Mouse (Mus musculus) right cerebral cortex, postnatal 10 days (tissue): ENCODE data around the gene Setx.

Experiments
- DNase-seq, 2 experiments: peaks; one replicate each; pipeline ENCODE4 v3.0.0; 2021; ENCODE audit warnings: low spot score in 2 of 2

The Setx gene

GRCm38 (mm10) chr2:29135161-29135560 is 11.2 kb downstream of the Setx start:
- no peak for DNase-seq

DNA sequence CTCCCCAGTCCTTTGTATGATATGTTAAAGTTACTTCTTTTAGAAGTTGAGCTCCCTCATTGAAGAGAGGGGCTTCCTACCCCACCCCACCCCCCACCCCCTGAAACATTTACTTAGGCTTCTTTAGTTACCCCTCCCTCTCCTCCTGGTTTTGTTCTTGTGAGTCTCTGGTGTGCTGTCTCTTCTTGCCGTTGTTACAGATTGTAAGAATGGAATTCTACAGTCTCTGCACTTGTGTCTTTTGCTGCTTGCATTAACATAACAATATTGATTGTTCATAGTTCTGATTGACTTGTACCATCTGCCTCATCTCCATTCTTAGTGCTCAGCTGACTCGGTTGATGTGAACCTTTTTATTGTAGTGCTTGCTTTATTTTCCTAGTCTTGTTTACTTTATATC is 28.0 kb downstream of the Setx start:
- no peak for DNase-seq

- DNase-seq: no peak
Measured at GRCm38 (mm10) chr2:29168067-29168466, 44.1 kb downstream of the Setx start.

DNA sequence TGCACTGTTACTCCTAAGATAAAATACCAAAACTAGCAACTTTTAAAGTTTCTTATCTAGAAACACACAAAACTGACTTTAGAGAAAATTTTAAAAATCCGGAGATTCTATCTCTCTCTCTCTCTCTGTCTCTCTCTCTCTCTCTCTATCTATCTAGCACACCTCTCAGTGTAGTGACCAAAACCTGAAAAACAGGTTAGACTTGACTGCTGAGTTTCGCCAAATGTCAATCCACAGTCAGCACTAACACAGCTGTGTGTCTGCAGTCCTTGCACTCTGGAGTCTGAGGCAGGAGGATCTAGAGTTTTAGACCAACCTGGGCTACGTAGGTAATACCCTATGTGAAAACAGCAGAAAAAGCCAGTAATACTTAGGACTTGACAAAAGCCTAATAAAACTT is 50.9 kb downstream of the Setx start:
- no peak for DNase-seq

DNA sequence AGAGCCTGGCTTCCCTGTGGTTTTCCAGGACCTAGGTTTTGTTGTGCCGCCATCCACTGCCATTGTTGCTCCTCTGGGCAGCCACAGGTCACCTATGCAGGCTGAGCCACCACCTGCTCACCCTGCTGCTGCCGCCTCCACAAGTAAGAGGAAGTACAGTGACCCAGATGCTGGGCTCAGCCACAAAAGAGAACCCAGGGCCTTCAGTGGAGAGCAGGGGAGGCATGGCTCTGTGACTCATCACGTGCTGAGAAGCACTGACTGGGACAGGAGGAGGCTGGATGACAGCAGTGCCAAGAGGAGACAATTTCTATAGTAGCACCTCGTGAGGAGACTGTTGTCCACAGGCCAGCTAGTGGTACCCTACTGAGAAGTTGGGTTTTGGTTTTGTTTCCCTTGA is 55.8 kb downstream of the Setx start:
- DNase-seq: no peak

GRCm38 (mm10) chr2:29181111-29181510 is 57.1 kb downstream of the Setx start:
- no peak for DNase-seq

- DNase-seq: no peak
Measured at GRCm38 (mm10) chr2:29183266-29183924, 59.4 kb downstream of the Setx start.

DNA sequence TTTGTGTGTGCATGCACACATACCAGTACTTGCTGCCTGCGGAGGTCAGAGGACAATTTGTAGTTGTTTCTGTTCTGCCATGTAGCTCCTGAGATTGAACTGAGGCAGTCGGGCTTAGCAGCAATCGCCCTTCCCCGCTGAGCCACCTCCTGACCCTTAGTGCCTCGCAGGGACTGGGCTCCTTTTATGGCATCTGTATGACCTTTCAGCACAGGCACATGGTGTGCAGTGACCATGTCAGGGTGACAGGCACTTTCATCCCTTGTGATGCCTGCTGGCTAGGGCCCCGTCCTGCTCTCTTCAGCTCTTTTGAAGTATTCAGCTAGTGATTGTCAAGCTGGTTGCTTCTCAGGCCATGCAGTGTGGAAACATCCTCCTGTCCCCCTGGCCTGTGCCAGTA is 62.2 kb downstream of the Setx start:
- DNase-seq: no peak

- peak in 1 of 2 experiments; percentile 25 for DNase-seq
Measured at GRCm38 (mm10) chr2:29190392-29190791, 66.4 kb downstream of the Setx start.

- no peak for DNase-seq
Measured at GRCm38 (mm10) chr2:29191216-29192215, 67.5 kb downstream of the Setx start.

DNA sequence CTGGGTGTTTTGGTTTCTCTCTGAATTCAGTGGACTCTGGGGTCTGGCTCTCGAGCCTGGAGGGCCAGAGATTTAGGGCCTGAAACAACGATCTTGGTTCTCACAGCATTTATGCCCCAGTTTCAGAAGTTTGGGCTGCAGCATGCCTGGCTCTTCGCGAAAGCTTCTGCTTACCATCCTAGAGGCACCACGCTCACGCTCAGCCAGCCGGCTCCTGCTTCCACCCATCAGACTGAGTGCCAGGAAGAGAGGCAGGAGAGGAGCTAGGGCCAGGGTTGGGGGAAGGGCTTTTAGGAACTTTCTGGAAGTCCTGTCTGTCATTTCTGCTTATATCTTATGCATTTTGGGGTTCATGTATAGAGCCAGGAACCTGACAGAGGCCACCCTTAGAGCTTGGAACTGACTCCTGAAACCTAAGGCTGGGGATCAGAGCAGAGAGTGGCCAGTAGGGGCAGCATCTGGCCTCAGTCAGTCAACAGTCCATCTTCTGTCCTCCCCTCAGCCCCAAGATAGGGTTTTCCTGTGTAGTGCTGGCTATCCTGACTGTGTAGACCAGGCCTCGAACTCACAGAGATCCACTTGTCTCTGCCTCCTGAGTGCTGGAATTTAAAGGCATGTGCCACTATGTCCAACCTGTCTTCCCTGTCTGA is 68.8 kb downstream of the Setx start:
- DNase-seq: peak; percentile 34 to 42

DNA sequence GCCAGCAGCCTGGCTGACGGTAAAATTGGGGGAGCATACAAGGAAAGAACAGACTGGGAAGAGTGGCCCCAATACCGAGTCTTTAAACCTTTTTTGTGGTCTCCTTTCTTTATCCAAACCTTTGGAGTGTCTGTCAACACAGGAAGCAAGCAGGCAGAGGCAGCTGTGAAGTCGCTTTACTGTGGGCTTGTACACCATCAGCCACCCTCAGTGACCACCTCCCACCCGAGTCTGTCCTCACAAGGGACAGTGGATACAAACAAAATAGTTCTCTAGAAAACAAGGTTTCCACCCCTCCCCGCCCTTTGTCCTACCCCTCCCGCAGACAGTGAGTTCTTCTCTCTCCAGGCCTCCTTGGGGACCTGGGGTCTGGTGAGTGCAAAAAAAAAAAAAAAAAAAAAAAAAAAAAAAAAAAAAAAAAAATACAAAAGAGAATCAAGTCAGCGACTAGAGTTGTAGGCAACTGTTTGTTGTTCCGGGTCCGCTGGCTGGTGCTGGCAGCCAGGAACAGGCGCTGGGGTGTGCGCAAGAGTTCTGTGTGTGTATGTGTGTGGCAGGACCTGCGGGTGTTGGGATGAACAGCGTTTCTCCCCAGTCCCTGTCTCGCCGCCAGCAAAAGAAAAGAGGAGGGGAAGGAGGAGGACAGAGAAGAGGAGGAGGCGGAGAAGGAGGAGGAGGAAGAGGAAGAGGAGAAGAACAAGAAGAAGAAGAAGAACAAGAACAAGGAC is 70.0 kb downstream of the Setx start:
- DNase-seq: peak; percentile 27 to 29

DNA sequence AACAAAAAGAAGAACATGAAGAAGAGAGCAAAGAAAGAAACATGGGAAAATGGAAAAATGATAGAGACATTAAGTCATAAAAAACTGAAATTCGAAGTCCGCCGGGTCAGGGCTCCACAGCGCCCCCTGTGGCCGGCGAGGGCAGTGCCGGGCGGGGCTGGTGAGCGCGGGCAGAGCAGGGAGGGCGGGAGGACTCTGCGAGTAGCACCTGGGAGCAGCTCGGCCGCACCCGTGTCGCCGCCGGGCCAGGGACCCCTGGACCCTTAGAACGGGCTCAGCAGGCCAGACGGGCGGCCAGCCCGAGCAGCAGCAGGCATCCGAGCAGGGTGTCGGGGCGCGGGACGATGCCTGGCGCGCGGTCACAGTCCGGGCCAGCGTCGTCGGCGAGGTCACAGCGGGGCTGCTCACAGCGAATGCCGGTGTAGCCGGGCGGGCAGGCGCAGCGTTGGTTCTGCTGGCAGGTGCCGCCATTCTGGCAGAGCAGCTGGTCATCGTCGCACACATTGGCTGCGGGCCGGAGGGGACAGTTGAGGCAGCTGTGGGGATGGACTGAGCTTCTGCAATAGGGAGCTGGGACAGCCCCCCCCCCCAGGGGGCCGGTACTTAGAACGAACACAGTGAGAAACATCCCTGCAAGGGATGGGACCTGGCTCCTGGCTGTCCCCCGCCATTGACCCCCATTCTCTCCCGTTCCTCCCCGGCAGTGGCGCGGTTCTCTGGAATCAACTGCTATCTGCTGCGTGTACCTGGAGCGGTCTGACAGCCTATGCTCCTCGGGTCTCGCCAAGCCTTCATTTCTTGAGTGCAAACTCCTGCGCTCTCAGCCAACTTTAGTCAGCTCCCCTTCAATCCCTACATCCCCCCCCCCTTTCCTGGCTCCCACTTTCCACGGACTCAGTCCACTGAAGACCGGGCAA is 70.8 kb downstream of the Setx start:
- DNase-seq: peak; percentile 48 to 68

DNA sequence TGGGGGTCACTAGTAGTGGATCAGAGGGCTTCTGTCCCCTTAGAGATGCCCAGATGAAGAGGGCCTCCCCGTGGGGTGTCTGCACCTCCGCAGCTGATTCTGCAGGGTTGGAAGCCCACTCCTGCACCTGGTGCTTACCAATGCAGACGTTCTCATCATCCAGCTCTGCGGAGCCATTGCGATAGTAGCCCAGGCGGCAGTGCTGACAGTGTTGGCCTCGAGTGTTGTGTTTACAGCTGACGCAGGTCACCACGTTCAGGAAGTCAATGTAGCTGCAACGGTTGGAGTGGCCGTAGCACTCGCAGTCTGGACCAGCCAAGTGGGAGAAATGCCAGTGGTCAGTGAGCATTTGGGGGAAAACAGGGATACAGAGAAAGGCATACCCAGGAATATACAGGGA is 72.9 kb downstream of the Setx start:
- peak in 1 of 2 experiments; percentile 23 for DNase-seq

DNA sequence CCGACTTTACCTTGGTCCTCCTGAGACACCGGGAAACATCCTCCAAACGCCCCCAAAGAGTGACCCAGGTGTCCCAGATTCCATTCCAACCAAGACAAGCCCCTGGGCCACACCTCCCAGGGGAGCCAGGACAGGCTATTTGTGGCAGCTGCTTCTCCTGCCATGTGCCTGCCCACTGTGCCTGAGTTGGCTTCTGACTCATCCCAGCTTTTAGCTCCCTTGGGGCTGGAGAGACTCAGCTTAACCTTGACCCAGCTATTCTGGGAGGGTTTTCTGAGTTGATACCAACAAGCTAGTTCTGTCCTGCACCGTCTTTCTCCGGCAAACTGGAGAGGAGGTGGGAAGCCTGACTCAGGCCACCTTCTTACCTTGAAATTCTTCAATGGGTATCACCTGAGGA is 74.5 kb downstream of the Setx start:
- no peak for DNase-seq

- peak; percentile 41 to 61 for DNase-seq
Measured at GRCm38 (mm10) chr2:29199909-29200308, 75.9 kb downstream of the Setx start.

GRCm38 (mm10) chr2:29201223-29201955 is 77.4 kb downstream of the Setx start:
- no peak for DNase-seq

- no peak for DNase-seq
Measured at GRCm38 (mm10) chr2:29206156-29206555, 82.2 kb downstream of the Setx start.

- DNase-seq: peak in 1 of 2 experiments; percentile 65
Measured at GRCm38 (mm10) chr2:29216286-29217012, 92.5 kb downstream of the Setx start.
